Mouse (Mus musculus) intestine, embryonic 16.5 days (tissue): ENCODE measurements at regions not wholly inside any gene's neighbourhood (a gene's known extent, or its start where the extent isn't known, plus 50 kb on each side); places are given as distances from the start of the nearest gene placed in this dataset.

Experiments
- ATAC-seq: fragments of 200-750 bp; cut with Nextera tagmentation; 2 replicates; pipeline ENCODE4 v1.8.0; 2017; ENCODE audit warnings: moderate TSS enrichment, moderate library complexity
- H3K27ac ChIP-seq: fragments of 300-500 bp; sonication (generic); 2 replicates; pipeline ENCODE4 v1.5.1; 2014; ENCODE audit warnings: mild to moderate bottlenecking, low read length
- H3K27me3 ChIP-seq: fragments of 300-500 bp; sonication (generic); replicated peaks from 2 replicates; pipeline ENCODE4 v1.6.1; 2014; ENCODE audit warnings: low read length, control low read depth, mixed read lengths; ENCODE audit not compliant: control insufficient read depth, insufficient read depth
- H3K36me3 ChIP-seq: fragments of 300-500 bp; sonication (generic); 2 replicates; pipeline ENCODE4 v1.6.1; 2014; ENCODE audit warnings: low read length, control low read depth; ENCODE audit not compliant: control insufficient read depth, insufficient read depth
- H3K4me1 ChIP-seq: fragments of 300-500 bp; sonication (generic); 2 replicates; pipeline ENCODE4 v1.6.1; 2014; ENCODE audit warnings: low read length, control low read depth, mixed read lengths; ENCODE audit not compliant: control insufficient read depth, insufficient read depth
- H3K4me2 ChIP-seq: fragments of 300-500 bp; sonication (generic); 2 replicates; pipeline ENCODE4 v1.6.1; 2014; ENCODE audit warnings: low read depth, low read length, control low read depth
- H3K4me3 ChIP-seq: fragments of 300-500 bp; sonication (generic); 2 replicates; pipeline ENCODE4 v1.5.1; 2014; ENCODE audit warnings: mild to moderate bottlenecking, low read length
- H3K9ac ChIP-seq: fragments of 300-500 bp; sonication (generic); 2 replicates; pipeline ENCODE4 v1.6.1; 2014; ENCODE audit warnings: low read depth, low read length
- H3K9me3 ChIP-seq: fragments of 300-500 bp; sonication (generic); 2 replicates; pipeline ENCODE4 v1.6.1; 2016; ENCODE audit warnings: low read length, control low read depth; ENCODE audit not compliant: control insufficient read depth
- WGBS: fragments of 180-500 bp; shearing (Covaris S2); extraction: QIAGEN DNeasy Blood & Tissue Kit; methylation state at CpG from one replicate; pipeline ENCODE4 v1.1.7; 2014; 5-methylcytosine and 5-hydroxymethylcytosine counted together

- H3K36me3 ChIP-seq = no peaks in the 10 kb centered on the region
- peak; percentile 99 for ATAC-seq
Measured at GRCm38 (mm10) chr12:64273730-64274129, 200.8 kb downstream of the Fscb start.

GRCm38 (mm10) chr12:64266130-64266529 is 208.4 kb downstream of the Fscb start:
- Histone ChIP-seq H3K4me1 (no peaks in the 10 kb centered on the region), H3K36me3 (no peaks in the 10 kb centered on the region), H3K9me3 (no peaks in the 10 kb centered on the region), H3K27ac (no peak overlapping the region), H3K4me3 (no peak overlapping the region), H3K4me2 (no peak overlapping the region), H3K9ac (no peak overlapping the region), H3K27me3 (no peaks in the 10 kb centered on the region)
- no peak for ATAC-seq

More at GRCm38 (mm10) chr12:64273730-64274129, 200.8 kb downstream of the Fscb start:
- no peak overlapping the region for H3K4me2 ChIP-seq
- H3K27me3 ChIP-seq = no peaks in the 10 kb centered on the region
- H3K4me3 ChIP-seq = no peak overlapping the region
- no peak overlapping the region for H3K27ac ChIP-seq
- no peaks in the 10 kb centered on the region for H3K9me3 ChIP-seq
- H3K9ac ChIP-seq = no peak overlapping the region
- WGBS = 56% methylated on average over 4 of the region's 4 CpGs
- no peaks in the 10 kb centered on the region for H3K4me1 ChIP-seq

GRCm38 (mm10) chr12:64255016-64255415 is 219.5 kb downstream of the Fscb start:
- Histone ChIP-seq H3K4me1 (no peaks in the 10 kb centered on the region), H3K9me3 (no peaks in the 10 kb centered on the region), H3K27me3 (no peaks in the 10 kb centered on the region), H3K4me2 (no peak overlapping the region), H3K27ac (no peak overlapping the region), H3K4me3 (no peak overlapping the region), H3K9ac (no peak overlapping the region), H3K36me3 (no peaks in the 10 kb centered on the region)
- no peak for ATAC-seq

- no peak overlapping the region for H3K4me2 ChIP-seq
- no peak overlapping the region for H3K4me3 ChIP-seq
- no peaks in the 10 kb centered on the region for H3K4me1 ChIP-seq
- H3K27me3 ChIP-seq = no peaks in the 10 kb centered on the region
- no peak overlapping the region for H3K27ac ChIP-seq
- WGBS = 84% methylated on average over 2 of the region's 2 CpGs
- no peak for ATAC-seq
- H3K9ac ChIP-seq = no peak overlapping the region
- H3K9me3 ChIP-seq = no peaks in the 10 kb centered on the region
- H3K36me3 ChIP-seq = no peaks in the 10 kb centered on the region
Measured at GRCm38 (mm10) chr12:64249974-64250373, 224.5 kb downstream of the Fscb start.

- Histone ChIP-seq H3K27ac (no peak overlapping the region), H3K9me3 (no peaks in the 10 kb centered on the region), H3K9ac (no peak overlapping the region), H3K4me3 (no peak overlapping the region), H3K4me1 (no peaks in the 10 kb centered on the region), H3K36me3 (no peaks in the 10 kb centered on the region), H3K4me2 (no peak overlapping the region), H3K27me3 (no peaks in the 10 kb centered on the region)
- 92% methylated on average over 1 of the region's 1 CpGs for WGBS
- no peak for ATAC-seq
Measured at GRCm38 (mm10) chr12:64229510-64230078, 244.9 kb downstream of the Fscb start.

GRCm38 (mm10) chr12:64216409-64216808 is 258.1 kb downstream of the Fscb start:
- H3K4me1 ChIP-seq = no peaks in the 10 kb centered on the region
- no peak overlapping the region for H3K4me2 ChIP-seq
- H3K27ac ChIP-seq = no peak overlapping the region
- H3K36me3 ChIP-seq = no peaks in the 10 kb centered on the region
- H3K4me3 ChIP-seq = no peak overlapping the region
- ATAC-seq = no peak
- no peaks in the 10 kb centered on the region for H3K9me3 ChIP-seq
- H3K27me3 ChIP-seq = no peaks in the 10 kb centered on the region
- 85% methylated on average over 1 of the region's 1 CpGs for WGBS
- no peak overlapping the region for H3K9ac ChIP-seq

DNA sequence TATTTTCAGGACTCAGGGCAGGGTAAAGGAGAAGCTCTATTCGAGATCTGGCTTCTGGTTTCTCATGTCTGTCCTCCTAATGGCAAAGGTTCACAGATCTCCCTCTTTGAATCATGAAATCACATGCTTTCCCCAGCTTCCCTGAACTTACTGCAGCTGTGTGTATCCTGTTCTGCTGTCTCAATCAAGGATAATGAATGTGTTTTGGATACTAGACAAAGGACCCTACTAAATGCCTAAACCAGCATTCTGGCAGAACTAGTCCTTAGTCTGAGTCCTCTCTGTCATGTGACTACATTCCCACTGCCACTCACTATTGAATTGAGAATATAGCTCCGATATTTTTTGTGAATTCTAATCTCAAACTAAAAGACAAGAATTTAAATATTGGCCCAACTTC is 276.1 kb downstream of the Fscb start:
- H3K9ac ChIP-seq = no peak overlapping the region
- no peaks in the 10 kb centered on the region for H3K27me3 ChIP-seq
- H3K36me3 ChIP-seq = no peaks in the 10 kb centered on the region
- no peaks in the 10 kb centered on the region for H3K9me3 ChIP-seq
- no peaks in the 10 kb centered on the region for H3K4me1 ChIP-seq
- WGBS = 72% methylated on average over 2 of the region's 2 CpGs
- H3K4me2 ChIP-seq = no peak overlapping the region
- no peak overlapping the region for H3K4me3 ChIP-seq
- no peak for ATAC-seq
- H3K27ac ChIP-seq = no peak overlapping the region
